12 mouse cellular contexts compared by ENCODE assay signal in genomic region chr2:102071022-102071717, GRCm38 (mm10).
DNase-seq lines count a peak whose midpoint lies in the region; ATAC-seq and TF ChIP-seq lines count a peak whose summit lies in the region.
"Had no signal": no experiment of that assay in that cellular context is flagged by ENCODE, and none has a peak within 500 bp of the region (broad histone marks: within the 10 kb centered on the region; RNA-seq: fewer than 3 reads in every experiment).

No protein-coding gene starts in this region.

- H3K4me1 ChIP-seq in stomach, postnatal 0 days (replicated peaks; ENCODE audit: control insufficient read depth, insufficient read depth) = no peaks in the 10 kb centered on the region
- H3K4me1 ChIP-seq: neural tube, embryonic 12.5 days had no signal

- 82% methylated on average over 10 of the region's 10 CpGs for WGBS in stomach, postnatal 0 days

- no peak overlapping the region for H3K4me2 ChIP-seq in stomach, postnatal 0 days (replicated peaks; ENCODE audit: low read depth)
- H3K4me2 ChIP-seq: neural tube, embryonic 12.5 days had no signal

- H3K36me3 ChIP-seq in stomach, postnatal 0 days (ENCODE audit: control insufficient read depth, insufficient read depth, low read length) = 0 out of 2 replicates have a peak, but pooled peaks cover 2% of the 10 kb centered on the region

- intact Hi-C loops in gastrocnemius, adult 2 months (cut with DNase I) = no loop called here

- ATAC-seq in stomach, postnatal 0 days (ENCODE audit: low FRiP score, low TSS enrichment) = no peak
- ATAC-seq: hindbrain, embryonic 16.5 days had no signal

- TF ChIP-seq CTCF in stomach, postnatal 0 days (IDR thresholded peaks at IDR 0.05; ENCODE audit: low read depth) = no peak
- TF ChIP-seq CTCF in gastrocnemius, adult 2 months (IDR thresholded peaks at IDR 0.05) = no peak

- H3K9me3 ChIP-seq in stomach, postnatal 0 days (ENCODE audit: control insufficient read depth, low read length) = no peaks in the 10 kb centered on the region
- H3K9me3 ChIP-seq: neural tube, embryonic 12.5 days had no signal

- H3K9ac ChIP-seq in stomach, postnatal 0 days (ENCODE audit: low read length) = no peak overlapping the region
- H3K9ac ChIP-seq: neural tube, embryonic 12.5 days had no signal

- H3K27me3 ChIP-seq in stomach, postnatal 0 days (ENCODE audit: control insufficient read depth, insufficient read depth, low read length) = no peaks in the 10 kb centered on the region
- H3K27me3 ChIP-seq: neural tube, embryonic 12.5 days had no signal

- TF ChIP-seq EP300 in stomach, postnatal 0 days (optimal IDR thresholded peaks at IDR 0.05) = no peak

- peak; percentile 24 to 75 for DNase-seq in layer of hippocampus, adult 18-20 months (ENCODE audit: low spot score in 2 of 2)
- DNase-seq in layer of hippocampus, adult 9-10 months (ENCODE audit: low spot score) = no peak
- peak; percentile 79 for DNase-seq in adipocyte (ENCODE audit: low spot score)
- DNase-seq in adrenal gland, postnatal 36 days = peak; percentile 32 to 51
- DNase-seq in cerebellum, postnatal 36 days = peak; percentile 68 to 70
- DNase-seq in stomach, postnatal 0 days (ENCODE audit: low spot score) = no peak
- DNase-seq in spleen, adult 12 weeks (ENCODE audit: low spot score) = no peak
- no peak for DNase-seq in gastrocnemius, adult 2 months
- DNase-seq: heart, adult 11 months; kidney, postnatal 14 days had no signal

- H3K27ac ChIP-seq in stomach, postnatal 0 days (replicated peaks) = no peak overlapping the region
- no peak overlapping the region for H3K27ac ChIP-seq in gastrocnemius, adult 2 months
- H3K27ac ChIP-seq: neural tube, embryonic 12.5 days had no signal

- no peak overlapping the region for H3K4me3 ChIP-seq in stomach, postnatal 0 days (ENCODE audit: low read depth, low read length)
- no peak overlapping the region for H3K4me3 ChIP-seq in gastrocnemius, adult 2 months
- H3K4me3 ChIP-seq: neural tube, embryonic 12.5 days had no signal

Comparison
In these comparisons a context has a peak if more than half of its experiments do, and no peak if none do; other contexts are left out.
1. DNase-seq: peak in layer of hippocampus, adult 18-20 months (2 of 2), adipocyte (single experiment), adrenal gland, postnatal 36 days (2 of 2) and cerebellum, postnatal 36 days (2 of 2); none in layer of hippocampus, adult 9-10 months (single experiment), stomach, postnatal 0 days (single experiment), spleen, adult 12 weeks (single experiment) and gastrocnemius, adult 2 months (single experiment).